Mouse (Mus musculus) testis, postnatal 14 days (tissue): Measurements from ENCODE around the gene Prss29.

Source experiments
- DNase-seq: peaks from one replicate; pipeline ENCODE4 v3.0.0; 2021; ENCODE audit warnings: low spot score

Gene Prss29

GRCm38 (mm10) chr17:25345462-25345861 lies 27.0 kb downstream of the Prss29 start, which contains the start of gene Tpsab1:
Gene Tpsab1 (minus strand): TSS chr17:25345562.
- no peak for DNase-seq

GRCm38 (mm10) chr17:25361291-25361690 lies 42.8 kb downstream of the Prss29 start:
- DNase-seq: no peak

DNA sequence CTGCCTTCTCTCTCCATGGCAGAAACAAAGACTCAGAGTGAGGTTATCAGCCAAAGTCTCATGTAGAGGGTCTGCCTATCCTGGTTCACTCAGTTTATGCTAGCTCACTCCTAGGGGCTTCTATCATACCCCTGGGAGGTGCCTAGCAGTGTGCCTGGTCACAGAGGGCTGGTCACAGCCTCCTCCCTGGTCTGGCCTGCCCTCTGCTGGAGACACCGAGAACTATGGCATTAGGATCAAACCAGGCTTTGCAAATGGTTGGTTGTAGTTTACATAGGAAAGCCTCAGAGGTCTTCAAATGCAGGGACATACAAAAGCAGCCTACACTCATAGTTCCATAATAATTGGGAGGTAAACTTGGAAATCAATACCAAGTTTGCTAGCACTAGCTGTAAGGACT lies 45.3 kb downstream of the Prss29 start:
- no peak for DNase-seq

DNA sequence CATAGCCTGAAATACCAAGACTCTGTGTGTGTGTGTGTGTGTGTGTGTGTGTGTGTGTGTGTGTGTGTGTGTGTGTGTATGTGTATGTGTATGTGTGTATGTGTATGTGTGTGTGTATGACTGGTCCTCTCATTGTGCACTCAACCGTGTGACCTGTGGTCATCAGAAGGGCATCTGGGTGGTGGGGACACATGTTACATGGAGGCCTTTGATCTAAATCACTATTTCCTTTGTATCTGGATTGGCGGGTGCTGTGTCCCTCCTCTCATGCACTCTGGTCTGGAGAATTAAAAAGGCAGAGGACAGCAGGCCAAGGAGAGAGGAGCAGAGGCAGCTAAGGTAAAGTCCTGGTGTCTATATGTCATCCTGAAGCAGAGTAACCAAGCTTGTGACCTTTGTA lies 47.6 kb downstream of the Prss29 start, which contains the start of gene Tpsb2:
Gene Tpsb2, plus strand, starts transcription at position 301 of the 400 bp plus-strand sequence.
- no peak for DNase-seq

DNA sequence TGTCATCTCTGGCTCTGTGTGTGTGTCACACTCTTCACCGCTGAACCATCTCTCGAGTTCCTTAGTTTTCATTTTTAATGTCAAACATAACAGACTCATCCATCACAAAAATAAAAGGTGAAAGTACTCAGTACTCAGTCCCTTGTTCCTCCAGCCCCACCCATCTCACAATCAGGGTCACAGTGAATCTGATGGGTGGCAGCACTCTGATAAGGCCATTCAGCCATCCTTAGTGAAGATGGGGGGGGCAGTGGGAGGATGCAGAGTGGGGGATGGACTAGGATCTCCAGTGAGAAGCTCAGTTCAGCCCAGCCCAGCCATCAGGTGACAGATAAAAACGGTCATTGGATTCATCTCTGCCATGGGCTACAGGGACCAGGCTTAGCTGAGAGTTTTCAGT lies 50.5 kb downstream of the Prss29 start, which contains the start of gene Tpsg1:
Gene Tpsg1, plus strand, starts transcription at position 301 of the 400 bp plus-strand sequence.
- DNase-seq: no peak
